Comparison of ENCODE assay signal across 9 mouse cellular contexts in genomic region chr11:74981464-74981863, GRCm38 (mm10). TPM values are rescaled to one million over a fixed set of nuclear protein-coding genes. Genes with fewer than 3 reads are reported as not detected.
A peak's percentile ranks its signal among the peaks of the same experiment; 100 is the strongest.
DNase-seq lines count a peak whose midpoint lies in the region; ATAC-seq and TF ChIP-seq lines count a peak whose summit lies in the region.
"Had no signal": no experiment of that assay in that cellular context is flagged by ENCODE, and none has a peak within 500 bp of the region (broad histone marks: within the 10 kb centered on the region; RNA-seq: fewer than 3 reads in every experiment).

No protein-coding gene starts in this region.

- peak; percentile 71 to 84 for DNase-seq in adrenal gland, adult 18-20 months (ENCODE audit: low spot score in 2 of 2)
- peak; percentile 71 for DNase-seq in embryo, embryonic 9.5 days (ENCODE audit: extremely low spot score)
- DNase-seq in heart, adult 9 months (ENCODE audit: low spot score in 2 of 2) = peak; percentile 68 to 83
- peak; percentile 79 to 87 for DNase-seq in kidney, postnatal 25 days
- DNase-seq in liver, embryonic 14.5 days (ENCODE audit: low read depth in 3 of 3, low spot score in 3 of 3) = peak; percentile 26 to 56 (median 44)
- peak; percentile 65 for DNase-seq in ovary, postnatal 10 days (ENCODE audit: low spot score)
- DNase-seq in thymus, adult 2 months = peak; percentile 81

- no peaks in the 10 kb centered on the region for H3K9me3 ChIP-seq in liver, embryonic 14.5 days (ENCODE audit: control insufficient read depth, low read length)
- H3K9me3 ChIP-seq: heart, embryonic 13.5 days had no signal

- ATAC-seq in liver, embryonic 14.5 days (ENCODE audit: insufficient read depth) = peak; percentile 52

- no peak for TF ChIP-seq EP300 in liver, embryonic 14.5 days (IDR thresholded peaks at IDR 0.05; ENCODE audit: low read depth)

- peaks cover 13% of the 10 kb centered on the region for H3K36me3 ChIP-seq in C2C12 (ENCODE audit: control insufficient read depth, insufficient read depth)
- no peaks in the 10 kb centered on the region for H3K36me3 ChIP-seq in liver, embryonic 14.5 days (replicated peaks; ENCODE audit: control insufficient read depth, insufficient read depth, low read depth)
- no peaks in the 10 kb centered on the region for H3K36me3 ChIP-seq in thymus, adult 2 months (ENCODE audit: control insufficient read depth, insufficient read depth, low read length)

- H3ac ChIP-seq in C2C12 (ENCODE audit: control insufficient read depth, insufficient read length, low read depth) = no peak overlapping the region

- 36% methylated on average over 2 of the region's 2 CpGs for WGBS in liver, embryonic 14.5 days (ENCODE audit: insufficient replicate concordance)
- 52% methylated on average over 2 of the region's 2 CpGs for WGBS in thymus, adult 2 months

- no peaks in the 10 kb centered on the region for H3K4me1 ChIP-seq in liver, embryonic 14.5 days (replicated peaks; ENCODE audit: control insufficient read depth in 2 of 2, insufficient read depth in 2 of 2, low read length in 1 of 2)
- H3K4me1 ChIP-seq in thymus, adult 2 months (replicated peaks; ENCODE audit: control insufficient read depth, insufficient read depth, low read length) = no peaks in the 10 kb centered on the region
- H3K4me1 ChIP-seq: heart, embryonic 13.5 days had no signal

- no peak overlapping the region for H3K27ac ChIP-seq in liver, embryonic 14.5 days
- no peak overlapping the region for H3K27ac ChIP-seq in thymus, adult 2 months (ENCODE audit: control insufficient read depth, insufficient read depth, low read length)
- H3K27ac ChIP-seq: heart, embryonic 13.5 days had no signal

- H3K79me3 ChIP-seq in C2C12 (ENCODE audit: low read depth) = no peaks in the 10 kb centered on the region

- no peak overlapping the region for H3K4me3 ChIP-seq in C2C12 (ENCODE audit: insufficient read depth, poor library complexity, severe bottlenecking)
- no peak overlapping the region for H3K4me3 ChIP-seq in liver, embryonic 14.5 days (ENCODE audit: insufficient read depth in 1 of 2, low read depth in 2 of 2, low read length in 2 of 2)
- no peak overlapping the region for H3K4me3 ChIP-seq in thymus, adult 2 months (ENCODE audit: control insufficient read depth, insufficient read depth, low read length)
- H3K4me3 ChIP-seq: heart, embryonic 13.5 days had no signal

- no peaks in the 10 kb centered on the region for H3K27me3 ChIP-seq in C2C12 (ENCODE audit: control insufficient read depth, insufficient read depth, insufficient read length)
- no peaks in the 10 kb centered on the region for H3K27me3 ChIP-seq in liver, embryonic 14.5 days (ENCODE audit: control insufficient read depth, insufficient read depth, low read length)
- H3K27me3 ChIP-seq in thymus, adult 2 months (ENCODE audit: control insufficient read depth, insufficient read depth, low read length) = no peaks in the 10 kb centered on the region
- H3K27me3 ChIP-seq: heart, embryonic 13.5 days had no signal

- H3K4me2 ChIP-seq in liver, embryonic 14.5 days (ENCODE audit: low read depth) = no peak overlapping the region
- H3K4me2 ChIP-seq: heart, embryonic 13.5 days had no signal

- no peak for TF ChIP-seq POLR2A in thymus, adult 2 months (IDR thresholded peaks at IDR 0.05; ENCODE audit: control insufficient read depth, extremely low read depth, insufficient read depth, low read length, poor library complexity)

- TF ChIP-seq CTCF in C2C12 (IDR thresholded peaks at IDR 0.05; ENCODE audit: control insufficient read depth, insufficient read depth, insufficient read length) = peak; percentile 96
- peak; percentile 97 for TF ChIP-seq CTCF in liver, embryonic 14.5 days (IDR thresholded peaks at IDR 0.05; ENCODE audit: low read depth)
- peak; percentile 88; the same call in 1 of the 2 replicates for TF ChIP-seq CTCF in thymus, adult 2 months (IDR thresholded peaks at IDR 0.05; ENCODE audit: borderline replicate concordance, control insufficient read depth, extremely low read depth, insufficient read depth, low read length, poor library complexity)

- H3K9ac ChIP-seq in liver, embryonic 14.5 days (replicated peaks) = no peak overlapping the region
- H3K9ac ChIP-seq: heart, embryonic 13.5 days had no signal

- H3K79me2 ChIP-seq in C2C12 (ENCODE audit: control insufficient read depth, insufficient read depth) = no peaks in the 10 kb centered on the region

TF ChIP-seq in C2C12, 6 proteins besides CTCF, POLR2A, EP300 and RAD21:
- no peak for TF ChIP-seq FOSL1 (IDR thresholded peaks at IDR 0.05; ENCODE audit: insufficient read depth, low read length, poor library complexity, severe bottlenecking)
- TF ChIP-seq USF1 (IDR thresholded peaks at IDR 0.05; ENCODE audit: low read depth) = no peak
- no peak for TF ChIP-seq CEBPB (IDR thresholded peaks at IDR 0.05; ENCODE audit: low read depth)
- peak; percentile 34 for TF ChIP-seq MYOD1 (IDR thresholded peaks at IDR 0.05; ENCODE audit: control insufficient read depth, insufficient read length, low read depth)
- TF ChIP-seq MYOG (IDR thresholded peaks at IDR 0.05; ENCODE audit: control insufficient read depth, extremely low read depth, insufficient read length) = no peak
- peak; percentile 49 for TF ChIP-seq MAX (IDR thresholded peaks at IDR 0.05)

RNA-seq across cellular contexts. Expression of gene Srr, which starts 55.7 kb away (rescaled TPM):
- polyA plus RNA-seq in C2C12 (2012; fragmentation: generic; extraction: Trizol) = 2.9 TPM
- 10 to 100 TPM; 44.8 to 51.3 TPM for total RNA-seq in adrenal gland, adult 18-20 months (2021)
- 1.3 and 1.9 TPM in 2 replicates for polyA plus RNA-seq in liver, embryonic 14.5 days (2012; rRNA removed)
- polyA plus RNA-seq in liver, embryonic 14.5 days (2014; fragmentation: Nextera tagmentation; extraction: Ambion mirVana) = 4.6 and 5.3 TPM in 2 replicates
- polyA plus RNA-seq in thymus, adult 2 months (2012; rRNA removed) = 6.3 and 7.7 TPM in 2 replicates

RNA-seq across cellular contexts. Expression of gene Smg6, which starts 55.8 kb away (rescaled TPM):
- polyA plus RNA-seq in C2C12 (2012; fragmentation: generic; extraction: Trizol) = 7.5 TPM
- 10 to 100 TPM; 17.9 to 21.4 TPM for total RNA-seq in adrenal gland, adult 18-20 months (2021)
- polyA plus RNA-seq in liver, embryonic 14.5 days (2012; rRNA removed) = 5.9 TPM in 2 replicates
- 3.2 and 3.4 TPM in 2 replicates for polyA plus RNA-seq in liver, embryonic 14.5 days (2014; fragmentation: Nextera tagmentation; extraction: Ambion mirVana)
- 69.4 and 69.7 TPM in 2 replicates for polyA plus RNA-seq in thymus, adult 2 months (2012; rRNA removed)
